Mouse (Mus musculus): Measurements from ENCODE around the gene Olfm2. TPM values are rescaled to one million over a fixed set of nuclear protein-coding genes. Genes with fewer than 3 reads are reported as not detected.

Gene Olfm2
- polyA plus RNA-seq, 1 experiment from 2014 or later = 9.4 TPM

- Histone ChIP-seq H3K9me3 (ENCODE audit: control insufficient read depth, low read length) (no peaks in the 10 kb centered on the region), H3K36me3 (ENCODE audit: control insufficient read depth, insufficient read depth, low read length) (no peaks in the 10 kb centered on the region), H3K4me3 (ENCODE audit: low read depth, low read length) (no peak overlapping the region), H3K27ac (ENCODE audit: low read depth) (no peak overlapping the region), H3K9ac (ENCODE audit: low read length) (no peak overlapping the region), H3K4me2 (ENCODE audit: low read length) (no peak overlapping the region), H3K27me3 (replicated peaks; ENCODE audit: control insufficient read depth, insufficient read depth, low read length) (no peaks in the 10 kb centered on the region), H3K4me1 (replicated peaks; ENCODE audit: control insufficient read depth, insufficient read depth, low read length) (no peaks in the 10 kb centered on the region)
- ATAC-seq (replicated peaks; ENCODE audit: low FRiP score, low TSS enrichment, low read depth) (no peak), DNase-seq (ENCODE audit: low spot score) (no peak)
- 63% methylated on average over 6 of the region's 7 CpGs for WGBS
Measured at GRCm38 (mm10) chr9:20681546-20682388, 64.4 kb downstream of the Olfm2 start.

- no peaks in the 10 kb centered on the region for H3K9me3 ChIP-seq (ENCODE audit: control insufficient read depth, low read length)
- H3K27ac ChIP-seq (ENCODE audit: low read depth) = no peak overlapping the region
- no peak overlapping the region for H3K4me3 ChIP-seq (ENCODE audit: low read depth, low read length)
- no peaks in the 10 kb centered on the region for H3K36me3 ChIP-seq (ENCODE audit: control insufficient read depth, insufficient read depth, low read length)
- no peak overlapping the region for H3K4me2 ChIP-seq (ENCODE audit: low read length)
- no peaks in the 10 kb centered on the region for H3K27me3 ChIP-seq (replicated peaks; ENCODE audit: control insufficient read depth, insufficient read depth, low read length)
- ATAC-seq (replicated peaks; ENCODE audit: low FRiP score, low TSS enrichment, low read depth) (no peak), DNase-seq (ENCODE audit: low spot score) (no peak)
- WGBS = 82% methylated on average over 9 of the region's 9 CpGs
- H3K9ac ChIP-seq (ENCODE audit: low read length) = no peak overlapping the region
- H3K4me1 ChIP-seq (replicated peaks; ENCODE audit: control insufficient read depth, insufficient read depth, low read length) = no peaks in the 10 kb centered on the region
Measured at GRCm38 (mm10) chr9:20680378-20680958, 65.7 kb downstream of the Olfm2 start.

DNA sequence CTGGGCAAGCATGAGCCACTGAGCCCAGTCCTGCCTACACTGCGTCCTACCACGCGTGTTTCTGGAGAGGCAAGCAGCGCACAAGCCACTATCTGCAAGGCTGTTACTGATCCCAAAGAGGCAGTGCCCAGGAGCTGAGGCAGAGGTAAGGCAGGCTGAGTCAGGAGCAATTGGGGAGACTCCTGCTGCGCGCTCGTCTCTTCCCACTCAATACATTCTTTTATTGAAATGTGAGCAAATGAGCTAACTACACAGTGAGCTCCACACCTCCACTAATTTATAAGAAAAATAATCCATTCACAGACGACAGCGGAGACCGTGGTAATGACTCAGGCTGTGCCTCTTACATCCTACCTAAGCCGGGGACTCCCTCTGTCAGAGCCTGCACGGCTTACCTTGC lies 68.3 kb downstream of the Olfm2 start:
- H3K4me1 ChIP-seq (replicated peaks; ENCODE audit: control insufficient read depth, insufficient read depth, low read length) = no peaks in the 10 kb centered on the region
- H3K4me2 ChIP-seq (ENCODE audit: low read length) = no peak overlapping the region
- 90% methylated on average over 12 of the region's 12 CpGs for WGBS
- H3K27me3 ChIP-seq (replicated peaks; ENCODE audit: control insufficient read depth, insufficient read depth, low read length) = no peaks in the 10 kb centered on the region
- H3K36me3 ChIP-seq (ENCODE audit: control insufficient read depth, insufficient read depth, low read length) = no peaks in the 10 kb centered on the region
- H3K27ac ChIP-seq (ENCODE audit: low read depth) = no peak overlapping the region
- H3K4me3 ChIP-seq (ENCODE audit: low read depth, low read length) = no peak overlapping the region
- no peaks in the 10 kb centered on the region for H3K9me3 ChIP-seq (ENCODE audit: control insufficient read depth, low read length)
- H3K9ac ChIP-seq (ENCODE audit: low read length) = no peak overlapping the region
- DNase-seq (ENCODE audit: low spot score) = no peak
- no peak for ATAC-seq (replicated peaks; ENCODE audit: low FRiP score, low TSS enrichment, low read depth)

DNA sequence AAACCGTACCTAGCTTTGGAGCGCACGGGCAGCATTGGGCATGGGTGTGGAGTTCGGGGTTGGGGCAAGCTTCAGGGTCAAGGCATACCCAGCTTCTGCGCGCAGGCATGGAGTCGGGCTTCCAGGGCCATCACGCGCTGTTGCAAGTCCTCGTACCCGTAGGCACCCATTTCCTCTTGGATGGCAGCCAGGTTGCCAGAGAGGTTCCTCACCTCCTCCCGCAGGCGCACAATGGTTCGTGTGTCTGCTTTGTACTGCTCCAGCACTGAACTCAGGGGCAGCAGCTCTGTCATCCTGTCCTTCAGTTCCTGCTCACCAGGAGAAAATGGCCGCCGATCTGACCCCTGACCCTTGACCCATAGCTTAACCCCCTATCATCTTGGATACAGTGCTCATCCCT lies 74.1 kb downstream of the Olfm2 start:
- Histone ChIP-seq H3K4me2 (ENCODE audit: low read length) (no peak overlapping the region), H3K4me3 (ENCODE audit: low read depth, low read length) (no peak overlapping the region), H3K4me1 (replicated peaks; ENCODE audit: control insufficient read depth, insufficient read depth, low read length) (no peaks in the 10 kb centered on the region), H3K36me3 (ENCODE audit: control insufficient read depth, insufficient read depth, low read length) (no peaks in the 10 kb centered on the region), H3K27me3 (replicated peaks; ENCODE audit: control insufficient read depth, insufficient read depth, low read length) (no peaks in the 10 kb centered on the region), H3K9ac (ENCODE audit: low read length) (no peak overlapping the region), H3K27ac (ENCODE audit: low read depth) (no peak overlapping the region), H3K9me3 (ENCODE audit: control insufficient read depth, low read length) (no peaks in the 10 kb centered on the region)
- no peak for ATAC-seq (replicated peaks; ENCODE audit: low FRiP score, low TSS enrichment, low read depth)
- 86% methylated on average over 16 of the region's 16 CpGs for whole genome bisulfite sequencing
- DNase-seq (ENCODE audit: low spot score) = no peak

GRCm38 (mm10) chr9:20668065-20668464 lies 78.1 kb downstream of the Olfm2 start:
- 90% methylated on average over 22 of the region's 22 CpGs for WGBS
- no peaks in the 10 kb centered on the region for H3K9me3 ChIP-seq (ENCODE audit: control insufficient read depth, low read length)
- H3K27me3 ChIP-seq (replicated peaks; ENCODE audit: control insufficient read depth, insufficient read depth, low read length) = no peaks in the 10 kb centered on the region
- DNase-seq (ENCODE audit: low spot score) = no peak
- no peak overlapping the region for H3K9ac ChIP-seq (ENCODE audit: low read length)
- ATAC-seq (replicated peaks; ENCODE audit: low FRiP score, low TSS enrichment, low read depth) = peak; percentile 17; the same call in 1 of the 2 replicates
- peaks cover 4% of the 10 kb centered on the region; the same call in 1 of the 2 replicates for H3K4me1 ChIP-seq (replicated peaks; ENCODE audit: control insufficient read depth, insufficient read depth, low read length)
- no peak overlapping the region for H3K4me3 ChIP-seq (ENCODE audit: low read depth, low read length)
- no peak overlapping the region for H3K27ac ChIP-seq (ENCODE audit: low read depth)
- no peak overlapping the region for H3K4me2 ChIP-seq (ENCODE audit: low read length)
- peaks cover 20% of the 10 kb centered on the region for H3K36me3 ChIP-seq (ENCODE audit: control insufficient read depth, insufficient read depth, low read length)

DNA sequence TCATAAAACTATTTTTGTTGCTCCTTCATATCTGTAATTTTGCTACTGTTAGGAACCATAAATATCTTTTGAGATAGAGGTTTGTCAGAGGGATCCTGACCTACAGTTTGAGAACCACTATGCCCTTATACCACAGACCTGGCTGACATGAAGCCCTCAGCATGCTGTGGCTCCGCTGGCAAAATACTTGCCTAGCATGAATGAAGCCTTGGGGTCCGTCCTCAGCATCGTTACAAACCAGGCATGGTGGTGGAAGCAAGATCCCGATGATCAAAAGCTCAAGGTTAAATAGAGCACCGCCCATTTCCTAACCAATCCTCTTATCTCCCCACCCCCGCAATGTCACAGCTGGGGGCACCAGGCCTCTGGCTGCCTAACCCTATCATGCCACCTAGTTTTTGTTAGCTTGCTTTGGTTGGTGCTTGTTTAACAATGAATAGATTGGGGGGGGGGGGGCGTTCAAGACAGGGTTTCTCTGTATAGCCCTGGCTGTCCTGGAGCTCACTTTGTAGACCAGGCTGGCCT lies 79.6 kb downstream of the Olfm2 start:
- Histone ChIP-seq H3K4me1 (replicated peaks; ENCODE audit: control insufficient read depth, insufficient read depth, low read length) (peaks cover 4% of the 10 kb centered on the region; the same call in 1 of the 2 replicates), H3K27ac (ENCODE audit: low read depth) (no peak overlapping the region), H3K9ac (ENCODE audit: low read length) (no peak overlapping the region), H3K36me3 (ENCODE audit: control insufficient read depth, insufficient read depth, low read length) (peaks cover 35% of the 10 kb centered on the region), H3K4me3 (ENCODE audit: low read depth, low read length) (no peak overlapping the region), H3K9me3 (ENCODE audit: control insufficient read depth, low read length) (no peaks in the 10 kb centered on the region), H3K4me2 (ENCODE audit: low read length) (no peak overlapping the region), H3K27me3 (replicated peaks; ENCODE audit: control insufficient read depth, insufficient read depth, low read length) (no peaks in the 10 kb centered on the region)
- ATAC-seq (replicated peaks; ENCODE audit: low FRiP score, low TSS enrichment, low read depth) (no peak), DNase-seq (ENCODE audit: low spot score) (no peak)
- 17% methylated on average over 7 of the region's 7 CpGs for WGBS

DNA sequence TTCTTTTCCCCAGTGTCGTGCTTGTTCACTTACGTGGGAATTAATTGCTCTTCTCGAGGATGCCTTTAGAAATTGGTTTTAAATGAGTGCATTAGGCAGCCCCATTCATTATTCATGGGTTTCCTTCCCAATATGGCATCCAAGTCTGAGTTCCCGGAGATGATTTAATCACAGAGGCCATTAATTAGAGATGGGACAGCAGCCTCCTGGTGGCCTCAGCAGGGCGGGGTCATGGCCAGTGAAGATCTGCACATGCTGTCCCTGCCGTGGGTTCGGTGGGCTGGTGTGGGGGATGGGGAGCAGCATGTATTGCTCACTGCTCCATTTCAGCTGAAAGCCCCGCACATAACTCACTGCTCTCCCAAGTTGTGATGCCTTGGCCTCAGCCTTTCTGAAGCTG lies 80.2 kb downstream of the Olfm2 start:
- DNase-seq (ENCODE audit: low spot score) (no peak), ATAC-seq (replicated peaks; ENCODE audit: low FRiP score, low TSS enrichment, low read depth) (no peak)
- no peaks in the 10 kb centered on the region for H3K27me3 ChIP-seq (replicated peaks; ENCODE audit: control insufficient read depth, insufficient read depth, low read length)
- H3K4me1 ChIP-seq (replicated peaks; ENCODE audit: control insufficient read depth, insufficient read depth, low read length) = peaks cover 4% of the 10 kb centered on the region; the same call in 1 of the 2 replicates
- H3K9ac ChIP-seq (ENCODE audit: low read length) = no peak overlapping the region
- H3K4me2 ChIP-seq (ENCODE audit: low read length) = no peak overlapping the region
- WGBS = 33% methylated on average over 8 of the region's 8 CpGs
- H3K9me3 ChIP-seq (ENCODE audit: control insufficient read depth, low read length) = no peaks in the 10 kb centered on the region
- no peak overlapping the region for H3K4me3 ChIP-seq (ENCODE audit: low read depth, low read length)
- peaks cover 42% of the 10 kb centered on the region for H3K36me3 ChIP-seq (ENCODE audit: control insufficient read depth, insufficient read depth, low read length)
- no peak overlapping the region for H3K27ac ChIP-seq (ENCODE audit: low read depth)

- no peak overlapping the region for H3K4me3 ChIP-seq (ENCODE audit: low read depth, low read length)
- H3K9ac ChIP-seq (ENCODE audit: low read length) = no peak overlapping the region
- WGBS = 75% methylated on average over 5 of the region's 5 CpGs
- no peak for ATAC-seq (replicated peaks; ENCODE audit: low FRiP score, low TSS enrichment, low read depth)
- H3K27ac ChIP-seq (ENCODE audit: low read depth) = no peak overlapping the region
- H3K36me3 ChIP-seq (ENCODE audit: control insufficient read depth, insufficient read depth, low read length) = peaks cover 50% of the 10 kb centered on the region
- no peak for DNase-seq (ENCODE audit: low spot score)
- no peak overlapping the region for H3K4me2 ChIP-seq (ENCODE audit: low read length)
- H3K4me1 ChIP-seq (replicated peaks; ENCODE audit: control insufficient read depth, insufficient read depth, low read length) = peaks cover 4% of the 10 kb centered on the region; the same call in 1 of the 2 replicates
- no peaks in the 10 kb centered on the region for H3K27me3 ChIP-seq (replicated peaks; ENCODE audit: control insufficient read depth, insufficient read depth, low read length)
- H3K9me3 ChIP-seq (ENCODE audit: control insufficient read depth, low read length) = no peaks in the 10 kb centered on the region
Measured at GRCm38 (mm10) chr9:20664982-20665637, 81.0 kb downstream of the Olfm2 start.
